8 mouse cellular contexts compared by ENCODE assay signal in the genomic region with DNA sequence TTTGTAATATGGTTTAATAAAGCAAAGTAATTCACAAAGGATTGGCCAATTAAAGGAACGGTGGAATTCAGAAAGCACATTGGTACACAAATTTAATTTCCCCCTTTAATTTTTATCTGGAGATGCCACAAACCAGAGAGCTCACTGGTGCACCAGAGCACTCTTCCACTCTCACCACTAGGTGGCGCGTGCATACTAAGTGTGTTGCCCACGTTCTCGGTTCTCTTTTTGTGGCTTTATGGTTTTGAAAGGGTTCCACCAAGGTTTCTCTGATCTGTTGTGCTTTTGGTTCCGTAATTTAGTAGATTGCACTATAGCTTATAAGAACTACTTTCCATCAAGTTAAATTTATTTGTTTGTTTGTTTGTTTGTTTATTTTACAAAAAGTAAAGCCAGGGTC. TPM values are rescaled to one million over a fixed set of nuclear protein-coding genes. Genes with fewer than 3 reads are reported as not detected.
A peak's percentile ranks its signal among the peaks of the same experiment; 100 is the strongest.
DNase-seq lines count a peak whose midpoint lies in the region; ATAC-seq and TF ChIP-seq lines count a peak whose summit lies in the region.

No protein-coding gene starts in this region.

- no peaks in the 10 kb centered on the region for H3K9me3 ChIP-seq in midbrain, embryonic 10.5 days (replicated peaks)
- H3K9me3 ChIP-seq in midbrain, embryonic 15.5 days, result no peaks in the 10 kb centered on the region

- no peaks in the 10 kb centered on the region for H3K36me3 ChIP-seq in midbrain, embryonic 10.5 days
- H3K36me3 ChIP-seq in midbrain, embryonic 15.5 days (replicated peaks), result no peaks in the 10 kb centered on the region
- H3K36me3 ChIP-seq in thymus, adult 2 months (ENCODE audit: control insufficient read depth, insufficient read depth, low read length), result no peaks in the 10 kb centered on the region

- H3K4me3 ChIP-seq in midbrain, embryonic 10.5 days, result no peak overlapping the region
- H3K4me3 ChIP-seq in midbrain, embryonic 15.5 days, result no peak overlapping the region
- no peak overlapping the region for H3K4me3 ChIP-seq in olfactory bulb, adult 2 months (ENCODE audit: insufficient read depth, low read depth, low read length)
- H3K4me3 ChIP-seq in thymus, adult 2 months (ENCODE audit: control insufficient read depth, insufficient read depth, low read length), result no peak overlapping the region

- ATAC-seq in midbrain, embryonic 15.5 days (replicated peaks), result no peak
- ATAC-seq in hematopoietic stem cell, adult 5-6 weeks (replicated peaks in 1 of 2; ENCODE audit: insufficient read depth in 1 of 2, low FRiP score in 2 of 2, low TSS enrichment in 1 of 2, low read depth in 1 of 2, poor library complexity in 2 of 2, severe bottlenecking in 2 of 2), result peak; percentile 90 to 91

- 0 out of 2 replicates have a peak, but pooled peaks have one; percentile 32 for TF ChIP-seq CTCF in olfactory bulb, adult 2 months (IDR thresholded peaks at IDR 0.05; ENCODE audit: insufficient read depth, low read depth, low read length)
- no peak for TF ChIP-seq CTCF in thymus, adult 2 months (IDR thresholded peaks at IDR 0.05; ENCODE audit: borderline replicate concordance, control insufficient read depth, extremely low read depth, insufficient read depth, low read length, poor library complexity)

- H3K4me1 ChIP-seq in midbrain, embryonic 10.5 days, result no peaks in the 10 kb centered on the region
- no peaks in the 10 kb centered on the region for H3K4me1 ChIP-seq in midbrain, embryonic 15.5 days
- H3K4me1 ChIP-seq in olfactory bulb, adult 2 months (ENCODE audit: control insufficient read depth, insufficient read depth, low read length), result no peaks in the 10 kb centered on the region
- H3K4me1 ChIP-seq in thymus, adult 2 months (replicated peaks; ENCODE audit: control insufficient read depth, insufficient read depth, low read length), result no peaks in the 10 kb centered on the region

- H3K4me2 ChIP-seq in midbrain, embryonic 15.5 days, result no peak overlapping the region

- no peak for TF ChIP-seq POLR2A in olfactory bulb, adult 2 months (IDR thresholded peaks at IDR 0.05; ENCODE audit: insufficient read depth, low read depth, low read length)
- TF ChIP-seq POLR2A in thymus, adult 2 months (IDR thresholded peaks at IDR 0.05; ENCODE audit: control insufficient read depth, extremely low read depth, insufficient read depth, low read length, poor library complexity), result no peak

- WGBS in midbrain, embryonic 10.5 days, result 12% methylated on average over 6 of the region's 6 CpGs
- 7% methylated on average over 6 of the region's 6 CpGs for WGBS in midbrain, embryonic 15.5 days
- WGBS in olfactory bulb, adult 2 months, result 3% methylated on average over 6 of the region's 6 CpGs
- 0% methylated on average over 6 of the region's 6 CpGs for WGBS in thymus, adult 2 months

- DNase-seq in midbrain, embryonic 10.5 days (ENCODE audit: low spot score), result peak; percentile 67
- DNase-seq in adrenal gland, postnatal 10 days, result peak; percentile 82
- DNase-seq in embryo, embryonic 9.5 days (ENCODE audit: extremely low spot score), result peak; percentile 60
- DNase-seq in left cerebral cortex, postnatal 25 days (ENCODE audit: low spot score in 2 of 2), result peak; percentile 73 to 74
- peak; percentile 66 for DNase-seq in thymus, adult 2 months

- H3K27me3 ChIP-seq in midbrain, embryonic 10.5 days (ENCODE audit: low read depth, poor library complexity, severe bottlenecking), result no peaks in the 10 kb centered on the region
- H3K27me3 ChIP-seq in midbrain, embryonic 15.5 days (replicated peaks), result no peaks in the 10 kb centered on the region
- H3K27me3 ChIP-seq in thymus, adult 2 months (ENCODE audit: control insufficient read depth, insufficient read depth, low read length), result no peaks in the 10 kb centered on the region

- intact Hi-C loops in left cerebral cortex, postnatal 25 days (cut with DNase I), result loop anchor here (2.0 kb wide), 2 partner anchors 41 to 141 kb away; no protein-coding TSS in a partner anchor

- no peak overlapping the region for H3K9ac ChIP-seq in midbrain, embryonic 15.5 days

- H3K27ac ChIP-seq in midbrain, embryonic 10.5 days (replicated peaks), result no peak overlapping the region
- H3K27ac ChIP-seq in midbrain, embryonic 15.5 days, result no peak overlapping the region
- H3K27ac ChIP-seq in olfactory bulb, adult 2 months (ENCODE audit: insufficient read depth, low read depth, low read length), result no peak overlapping the region
- H3K27ac ChIP-seq in thymus, adult 2 months (ENCODE audit: control insufficient read depth, insufficient read depth, low read length), result no peak overlapping the region

RNA-seq across cellular contexts. Expression of a gene that starts 22.9 kb away (rescaled TPM):
- 10.9 and 14.4 TPM in 2 replicates for polyA plus RNA-seq in midbrain, embryonic 10.5 days (2016; fragmentation: Nextera tagmentation; extraction: Ambion mirVana)
- polyA plus RNA-seq in midbrain, embryonic 15.5 days (2015; fragmentation: Nextera tagmentation; extraction: Ambion mirVana), result 15.0 and 16.1 TPM in 2 replicates
- total RNA-seq in adrenal gland, postnatal 10 days (2021), result 100 to 1,000 TPM; 138 to 148 TPM
- total RNA-seq in hematopoietic stem cell, adult 5-6 weeks (2017), result 61.0 and 79.8 TPM in 2 replicates
- total RNA-seq in left cerebral cortex, postnatal 25 days (2021), result 10 to 100 TPM; 30.2 to 34.9 TPM
- polyA plus RNA-seq in olfactory bulb, adult 2 months (2012; ENCODE audit: insufficient read depth, insufficient read length, low replicate concordance, missing spikeins), result not detected in 2 replicates
- 67.0 and 84.8 TPM in 2 replicates for polyA plus RNA-seq in thymus, adult 2 months (2012; rRNA removed)

RNA-seq across cellular contexts. Expression of a gene that starts 23.5 kb away (rescaled TPM):
- 24.0 and 46.1 TPM in 2 replicates for polyA plus RNA-seq in midbrain, embryonic 10.5 days (2016; fragmentation: Nextera tagmentation; extraction: Ambion mirVana)
- 110 and 122 TPM in 2 replicates for polyA plus RNA-seq in midbrain, embryonic 15.5 days (2015; fragmentation: Nextera tagmentation; extraction: Ambion mirVana)
- 100 to 1,000 TPM; 280 to 302 TPM for total RNA-seq in adrenal gland, postnatal 10 days (2021)
- 261 and 319 TPM in 2 replicates for total RNA-seq in hematopoietic stem cell, adult 5-6 weeks (2017)
- 10 to 100 TPM; 53.7 to 57.9 TPM for total RNA-seq in left cerebral cortex, postnatal 25 days (2021)
- polyA plus RNA-seq in olfactory bulb, adult 2 months (2012; ENCODE audit: insufficient read depth, insufficient read length, low replicate concordance, missing spikeins), result not detected in 2 replicates
- 206 and 265 TPM in 2 replicates for polyA plus RNA-seq in thymus, adult 2 months (2012; rRNA removed)

RNA-seq across cellular contexts. Expression of a gene that starts 47.2 kb away (rescaled TPM):
- not detected in 2 replicates for polyA plus RNA-seq in midbrain, embryonic 10.5 days (2016; fragmentation: Nextera tagmentation; extraction: Ambion mirVana)
- not detected in 2 replicates for polyA plus RNA-seq in midbrain, embryonic 15.5 days (2015; fragmentation: Nextera tagmentation; extraction: Ambion mirVana)
- 1 to 10 TPM; 4.5 to 5.4 TPM for total RNA-seq in adrenal gland, postnatal 10 days (2021)
- total RNA-seq in hematopoietic stem cell, adult 5-6 weeks (2017), result 2.4 and 7.8 TPM in 2 replicates
- total RNA-seq in left cerebral cortex, postnatal 25 days (2021), result not detected
- polyA plus RNA-seq in olfactory bulb, adult 2 months (2012; ENCODE audit: insufficient read depth, insufficient read length, low replicate concordance, missing spikeins), result not detected in 2 replicates
- 48.2 and 61.3 TPM in 2 replicates for polyA plus RNA-seq in thymus, adult 2 months (2012; rRNA removed)

RNA-seq across cellular contexts. Expression of a gene that starts 54.9 kb away (rescaled TPM):
- not detected in 2 replicates for polyA plus RNA-seq in midbrain, embryonic 10.5 days (2016; fragmentation: Nextera tagmentation; extraction: Ambion mirVana)
- not detected in 2 replicates for polyA plus RNA-seq in midbrain, embryonic 15.5 days (2015; fragmentation: Nextera tagmentation; extraction: Ambion mirVana)
- not detected for total RNA-seq in adrenal gland, postnatal 10 days (2021)
- total RNA-seq in hematopoietic stem cell, adult 5-6 weeks (2017), result not detected in 2 replicates
- not detected for total RNA-seq in left cerebral cortex, postnatal 25 days (2021)
- not detected in 2 replicates for polyA plus RNA-seq in olfactory bulb, adult 2 months (2012; ENCODE audit: insufficient read depth, insufficient read length, low replicate concordance, missing spikeins)
- 10.5 and 11.7 TPM in 2 replicates for polyA plus RNA-seq in thymus, adult 2 months (2012; rRNA removed)

Comparison
In these comparisons a context has a peak if more than half of its experiments do, and no peak if none do; other contexts are left out.
1. RNA of a gene that starts 22.9 kb away (polyA plus RNA-seq): 67.0 to 84.8 TPM in thymus, adult 2 months, 15.0 to 16.1 TPM in midbrain, embryonic 15.5 days and 10.9 to 14.4 TPM in midbrain, embryonic 10.5 days; not detected in olfactory bulb, adult 2 months; every median in the first group is over 10 times any median in the second.
2. RNA of a gene that starts 47.2 kb away (polyA plus RNA-seq): 48.2 to 61.3 TPM in thymus, adult 2 months; not detected in midbrain, embryonic 10.5 days, not detected in midbrain, embryonic 15.5 days and not detected in olfactory bulb, adult 2 months; every median in the first group is over 10 times any median in the second.
3. Peak in every context shown above with its lines, with median percentiles within 50 percentile points of each other: DNase-seq.